14 mouse cellular contexts compared by ENCODE assay signal in the genomic region with DNA sequence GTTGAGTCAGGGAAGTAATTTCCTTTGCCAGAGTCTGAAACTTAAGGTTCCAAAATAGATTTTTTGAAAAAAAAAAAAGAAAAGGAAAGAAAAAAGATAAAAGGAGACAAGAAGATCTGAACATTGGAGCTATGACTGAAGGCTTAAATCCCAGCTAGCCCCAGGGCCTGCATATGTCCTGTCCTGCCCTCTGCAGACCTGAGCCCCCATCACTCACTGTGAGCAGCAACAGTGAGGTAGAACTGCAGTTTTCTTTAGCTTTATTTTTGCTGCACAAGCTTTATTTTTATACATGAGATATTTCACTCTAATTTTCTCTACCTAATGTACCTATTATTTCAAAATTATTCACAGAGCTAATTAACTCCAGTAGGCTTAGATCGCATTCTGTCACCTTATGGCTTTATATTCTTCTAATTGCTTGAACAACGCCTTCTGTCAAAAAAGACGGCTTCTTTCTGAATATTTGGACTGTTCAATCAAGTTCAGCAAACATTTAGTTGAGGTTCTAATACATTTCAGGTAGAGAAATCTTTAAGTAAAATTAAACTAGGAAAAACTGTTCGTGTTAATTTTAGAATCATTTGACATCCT.
"Had no signal": no experiment of that assay in that cellular context is flagged by ENCODE, and none has a peak within 500 bp of the region (broad histone marks: within the 10 kb centered on the region; RNA-seq: fewer than 3 reads in every experiment).

No protein-coding gene starts in this region.

- H3K9ac ChIP-seq: lung, embryonic 14.5 days; midbrain, embryonic 13.5 days; midbrain, embryonic 15.5 days; neural tube, embryonic 12.5 days; stomach, embryonic 15.5 days had no signal

- H3K4me1 ChIP-seq: megakaryocyte, embryonic 14.5 days; neural tube, embryonic 12.5 days; stomach, embryonic 15.5 days had no signal

- DNase-seq: lung, embryonic 14.5 days; lung, postnatal 10 days; right cerebral cortex, postnatal 14 days; thymus, adult 2 months; thymus, postnatal 25 days; thymus, postnatal 4 days had no signal

- H3K4me2 ChIP-seq: lung, embryonic 14.5 days; midbrain, embryonic 11.5 days; midbrain, embryonic 13.5 days; midbrain, embryonic 15.5 days; neural tube, embryonic 12.5 days; stomach, embryonic 15.5 days had no signal

- ATAC-seq: midbrain, embryonic 13.5 days; midbrain, embryonic 15.5 days had no signal

- H3K36me3 ChIP-seq: midbrain, embryonic 13.5 days; midbrain, embryonic 15.5 days; neural tube, embryonic 12.5 days; stomach, embryonic 15.5 days had no signal

- H3K9me3 ChIP-seq: midbrain, embryonic 13.5 days; midbrain, embryonic 15.5 days; neural tube, embryonic 12.5 days; stomach, embryonic 15.5 days had no signal

- H3K4me3 ChIP-seq: megakaryocyte, embryonic 14.5 days; midbrain, embryonic 13.5 days; midbrain, embryonic 15.5 days; neural tube, embryonic 12.5 days; stomach, embryonic 15.5 days had no signal

- H3K27me3 ChIP-seq: megakaryocyte, embryonic 14.5 days; midbrain, embryonic 13.5 days; midbrain, embryonic 15.5 days; neural tube, embryonic 12.5 days; stomach, embryonic 15.5 days had no signal

- H3K27ac ChIP-seq: macrophage; midbrain, embryonic 13.5 days; midbrain, embryonic 15.5 days; neural tube, embryonic 12.5 days; stomach, embryonic 15.5 days; stomach, postnatal 0 days had no signal
